Mouse (Mus musculus) G1E (cell line): ENCODE measurements around the gene Cldnd2.

Source experiments
- CTCF ChIP-seq: IDR thresholded peaks from 2 replicates; pipeline ENCODE4 v1.5.1; 2012; ENCODE audit warnings: low read depth, low read length, inconsistent platforms, mixed read lengths
- TAL1 ChIP-seq: conservative IDR thresholded peaks from 2 replicates; pipeline ENCODE4 v1.6.1; 2012; ENCODE audit warnings: low read depth, low read length, inconsistent platforms, mixed read lengths

GRCm38 (mm10) chr7:43434676-43435075, 5.9 kb upstream of the Cldnd2 start:
- TF ChIP-seq TAL1: no peak
- TF ChIP-seq CTCF: no peak
